Mouse (Mus musculus) embryonic fibroblast, embryonic 13.5 days (primary cell): ENCODE results near the gene Ripk3.

Experiments
- CTCF ChIP-seq: IDR thresholded peaks from 2 replicates; pipeline ENCODE4 v1.5.1; 2011; ENCODE audit warnings: mild to moderate bottlenecking, control low read depth, low read length, moderate library complexity, borderline replicate concordance; ENCODE audit not compliant: insufficient read depth
- POLR2A ChIP-seq: IDR thresholded peaks from 2 replicates; pipeline ENCODE4 v1.6.1; 2011; ENCODE audit warnings: low read depth, mild to moderate bottlenecking, control low read depth, low read length, moderate library complexity

- no peak for TF ChIP-seq POLR2A
- no peak for TF ChIP-seq CTCF
Measured at GRCm38 (mm10) chr14:55777806-55778205, 10.9 kb downstream of the Ripk3 start.
